Mouse (Mus musculus) liver, postnatal 0 days (tissue): ENCODE measurements around the gene Cst3. TPM values are rescaled to one million over a fixed set of nuclear protein-coding genes. Genes with fewer than 3 reads are reported as not detected.

Experiments used
- ATAC-seq: fragments of 200-750 bp; cut with Nextera tagmentation; 2 replicates; pipeline ENCODE4 v1.8.0; 2017; ENCODE audit warnings: mild to moderate bottlenecking, moderate library complexity
- DNase-seq: peaks from one replicate; pipeline ENCODE4 v3.0.0-alpha.2; 2016
- H3K27ac ChIP-seq: fragments of 300-500 bp; sonication (generic); 2 replicates; pipeline ENCODE4 v1.5.1; 2014; ENCODE audit warnings: antibody characterized with exemption, moderate library complexity, mild to moderate bottlenecking, low read depth
- H3K27me3 ChIP-seq: fragments of 300-500 bp; sonication (generic); 2 replicates; pipeline ENCODE4 v1.6.1; 2014; ENCODE audit warnings: low read length, control low read depth, mixed read lengths; ENCODE audit not compliant: insufficient read depth
- H3K36me3 ChIP-seq: fragments of 300-500 bp; sonication (generic); replicated peaks from 2 replicates; pipeline ENCODE4 v1.6.1; 2014; ENCODE audit warnings: mild to moderate bottlenecking, control low read depth, low read length, moderate library complexity, mixed read lengths; ENCODE audit not compliant: insufficient read depth
- H3K4me1 ChIP-seq: fragments of 300-500 bp; sonication (generic); 2 replicates; pipeline ENCODE4 v1.6.1; 2014; ENCODE audit warnings: antibody characterized with exemption, mild to moderate bottlenecking, control low read depth; ENCODE audit not compliant: insufficient read depth
- H3K4me2 ChIP-seq: fragments of 300-500 bp; sonication (generic); 2 replicates; pipeline ENCODE4 v1.6.1; 2014; ENCODE audit warnings: low read depth, mild to moderate bottlenecking, low read length, moderate library complexity, mixed read lengths
- H3K4me3 ChIP-seq: fragments of 300-500 bp; sonication (generic); 2 replicates; pipeline ENCODE4 v1.5.1; 2014; ENCODE audit warnings: low read depth, low read length
- H3K9ac ChIP-seq: fragments of 300-500 bp; sonication (generic); replicated peaks from 2 replicates; pipeline ENCODE4 v1.6.1; 2014; ENCODE audit warnings: mild to moderate bottlenecking, moderate library complexity
- H3K9me3 ChIP-seq: fragments of 300-500 bp; sonication (generic); 2 replicates; pipeline ENCODE4 v1.6.1; 2016; ENCODE audit warnings: mild to moderate bottlenecking, control low read depth, low read length, mixed read lengths
- CTCF ChIP-seq: sonication (generic); IDR thresholded peaks from 2 replicates; pipeline ENCODE4 v1.5.1; 2016; ENCODE audit warnings: antibody characterized with exemption, low read depth
- EP300 ChIP-seq: IDR thresholded peaks from 2 replicates; pipeline ENCODE4 v1.6.1; 2016; ENCODE audit warnings: antibody characterized with exemption, low read depth, mild to moderate bottlenecking
- WGBS: fragments of 180-500 bp; shearing (Covaris S2); extraction: QIAGEN DNeasy Blood & Tissue Kit; methylation state at CpG from one replicate; pipeline ENCODE4 v1.1.7; 2014; ENCODE audit not compliant: insufficient replicate concordance; 5-methylcytosine and 5-hydroxymethylcytosine counted together
- polyA plus RNA-seq: library from polyadenylated mRNA; unstranded; fragments of >200 nt; fragmentation: Nextera tagmentation; extraction: Ambion mirVana; gene quantifications from 2 replicates; pipeline ENCODE4 v1.2.1, GENCODE M21; 2015

The Cst3 gene
- polyA plus RNA-seq, 1 experiment from 2014 or later = 313 TPM

DNA sequence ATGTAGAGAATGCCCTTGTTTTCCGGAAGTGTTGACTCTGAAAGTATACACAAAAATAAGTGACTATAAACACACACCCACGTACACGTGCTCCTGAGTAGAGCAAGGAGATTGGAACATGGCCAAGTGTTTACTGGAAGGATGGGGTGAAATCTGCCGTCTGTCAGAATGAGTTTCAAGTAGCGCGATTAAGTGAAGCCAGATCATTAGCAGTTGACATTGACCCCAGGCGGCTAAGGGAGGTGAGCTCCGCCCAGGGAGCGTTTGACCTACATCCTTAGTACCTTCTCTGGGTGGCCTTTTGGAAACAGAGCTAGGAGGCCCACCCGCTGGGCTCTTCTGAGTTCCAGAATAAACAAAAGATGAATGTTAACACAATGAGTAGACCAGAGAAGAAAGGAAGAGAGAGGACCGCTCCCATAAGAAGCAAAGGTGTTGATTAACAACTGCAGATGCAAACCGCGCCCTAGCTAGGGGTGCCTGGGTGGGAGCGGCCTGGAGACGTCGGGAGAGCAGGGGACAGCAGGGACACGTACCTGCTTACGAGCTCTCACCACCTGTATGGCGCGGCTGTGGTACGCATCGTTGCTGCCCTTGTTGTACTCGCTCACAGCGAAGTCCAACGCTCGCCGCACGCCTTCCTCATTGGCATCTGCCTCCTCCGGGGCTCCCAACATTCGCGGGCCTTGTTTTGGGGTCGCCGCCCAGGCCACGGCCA, 716 bp downstream of the Cst3 start:
- H3K36me3 ChIP-seq = peaks cover 14% of the 10 kb centered on the region
- H3K27ac ChIP-seq = peak overlapping the region; percentile 91
- DNase-seq = peak; percentile 24
- H3K4me1 ChIP-seq = peaks cover 28% of the 10 kb centered on the region
- no peaks in the 10 kb centered on the region for H3K27me3 ChIP-seq
- H3K9me3 ChIP-seq = no peaks in the 10 kb centered on the region
- peak overlapping the region; percentile 87 for H3K4me3 ChIP-seq
- H3K9ac ChIP-seq = peak overlapping the region; percentile 80
- WGBS = 0% methylated on average over 34 of the region's 34 CpGs
- H3K4me2 ChIP-seq = peak overlapping the region; percentile 82
- ATAC-seq = peak; percentile 58
- TF ChIP-seq EP300 = no peak
- TF ChIP-seq CTCF = no peak

DNA sequence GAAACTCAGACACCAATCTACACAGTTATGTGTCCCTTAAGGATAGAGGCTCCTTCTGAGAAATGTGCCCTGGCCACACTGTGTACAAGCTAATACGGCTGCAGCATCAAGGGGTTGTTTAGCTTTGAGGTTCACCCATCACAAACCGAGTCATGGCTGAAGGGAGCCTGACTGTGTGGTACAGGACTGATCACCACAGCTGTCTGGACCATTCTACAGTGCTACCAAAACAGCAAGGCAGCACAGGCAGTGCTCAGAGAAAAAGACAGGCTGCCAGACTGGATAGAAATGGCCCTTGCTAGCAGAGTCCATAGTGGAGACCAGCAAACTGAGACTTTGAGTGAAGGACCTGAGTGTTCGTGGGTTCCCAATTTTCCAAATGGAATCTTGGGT, 1.3 kb downstream of the Cst3 start:
- TF ChIP-seq EP300 (no peak), CTCF (no peak)

DNA sequence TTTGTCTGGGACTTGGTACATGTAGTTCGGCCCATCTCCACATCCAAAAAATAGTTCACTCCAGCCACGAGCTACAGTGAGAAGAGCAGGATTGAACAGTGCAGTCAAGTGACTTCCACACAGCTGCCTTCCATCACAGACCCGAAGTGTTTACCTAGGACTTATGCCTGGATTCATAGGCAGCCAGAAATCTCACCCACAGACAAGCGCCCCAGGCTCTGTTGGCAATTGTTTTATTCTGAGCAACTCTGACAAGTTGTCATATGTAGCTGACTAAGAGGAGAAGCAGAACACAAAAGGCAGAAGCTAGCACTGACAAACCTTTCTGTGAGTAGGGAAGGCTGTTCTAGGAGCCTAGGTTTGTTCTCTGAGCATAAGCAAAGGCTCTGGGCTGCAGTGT, 2.6 kb downstream of the Cst3 start:
- DNase-seq (no peak), ATAC-seq (no peak)
- no peak for TF ChIP-seq CTCF
- no peak for TF ChIP-seq EP300
- Histone ChIP-seq H3K27me3 (no peaks in the 10 kb centered on the region), H3K4me3 (0 out of 2 replicates have a peak overlapping the region, but pooled peaks have one; percentile 87), H3K9me3 (no peaks in the 10 kb centered on the region), H3K4me2 (peak overlapping the region; percentile 82), H3K4me1 (peaks cover 26% of the 10 kb centered on the region), H3K9ac (no peak overlapping the region), H3K27ac (no peak overlapping the region), H3K36me3 (peaks cover 14% of the 10 kb centered on the region)
- WGBS = 75% methylated on average over 4 of the region's 4 CpGs

More for the DNA sequence above, 1.3 kb downstream of the Cst3 start:
- Histone ChIP-seq H3K36me3 (peaks cover 14% of the 10 kb centered on the region), H3K27ac (0 out of 2 replicates have a peak overlapping the region, but pooled peaks have one; percentile 26), H3K4me1 (peaks cover 26% of the 10 kb centered on the region), H3K27me3 (no peaks in the 10 kb centered on the region), H3K9me3 (no peaks in the 10 kb centered on the region), H3K9ac (peak overlapping the region; percentile 34; the same call in 1 of the 2 replicates), H3K4me2 (peak overlapping the region; percentile 82), H3K4me3 (peak overlapping the region; percentile 87)
- ATAC-seq (no peak), DNase-seq (no peak)
- 22% methylated on average over 3 of the region's 3 CpGs for WGBS

DNA sequence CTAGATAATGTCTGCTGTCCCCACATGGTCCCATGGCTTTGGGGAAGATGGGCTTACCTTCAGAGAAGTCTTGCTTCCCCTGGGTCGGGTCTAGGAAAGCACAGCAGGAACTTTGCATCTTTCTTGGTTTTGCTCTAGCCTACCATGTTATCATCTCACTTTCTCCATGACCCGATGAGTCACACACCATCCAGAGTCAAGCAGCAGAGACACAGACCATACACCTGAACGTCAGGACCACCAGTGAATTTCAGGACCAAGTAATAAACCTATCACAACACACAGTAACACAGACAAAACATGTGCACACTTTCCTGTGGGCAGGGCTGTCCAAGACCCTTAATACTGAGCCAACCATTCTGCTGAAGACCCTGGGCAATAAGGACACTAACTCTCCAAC, 5.0 kb downstream of the Cst3 start:
- Histone ChIP-seq H3K27ac (no peak overlapping the region), H3K4me2 (no peak overlapping the region), H3K27me3 (no peaks in the 10 kb centered on the region), H3K4me3 (no peak overlapping the region), H3K9ac (no peak overlapping the region), H3K36me3 (peaks cover 14% of the 10 kb centered on the region), H3K9me3 (no peaks in the 10 kb centered on the region), H3K4me1 (peaks cover 20% of the 10 kb centered on the region)
- ATAC-seq (no peak), DNase-seq (no peak)
- WGBS = 79% methylated on average over 3 of the region's 3 CpGs
- TF ChIP-seq EP300 (no peak), CTCF (no peak)

DNA sequence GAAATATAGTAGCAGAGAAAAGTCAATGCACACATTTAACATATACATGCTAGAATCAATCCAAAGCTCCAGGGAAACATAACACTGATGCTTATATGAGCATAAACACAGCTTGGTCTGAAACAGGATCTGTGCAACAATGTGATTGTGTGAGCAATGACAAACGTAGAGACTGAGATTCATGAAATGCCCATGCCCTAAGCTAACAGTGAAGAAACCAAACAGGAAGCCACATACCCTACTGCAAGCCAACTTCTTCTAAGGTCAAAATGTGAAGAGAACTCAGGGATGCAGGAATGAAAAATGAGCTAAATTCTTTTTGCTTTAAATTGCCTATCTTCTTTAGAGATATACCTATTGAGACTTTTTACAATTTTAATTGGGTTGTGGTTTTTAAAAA, 6.5 kb downstream of the Cst3 start:
- peaks cover 14% of the 10 kb centered on the region for H3K36me3 ChIP-seq
- peaks cover 12% of the 10 kb centered on the region for H3K4me1 ChIP-seq
- no peak overlapping the region for H3K4me3 ChIP-seq
- no peak overlapping the region for H3K9ac ChIP-seq
- no peak for TF ChIP-seq CTCF
- WGBS = 35% methylated on average over 1 of the region's 1 CpGs
- H3K27me3 ChIP-seq = no peaks in the 10 kb centered on the region
- no peak for ATAC-seq
- no peaks in the 10 kb centered on the region for H3K9me3 ChIP-seq
- H3K27ac ChIP-seq = no peak overlapping the region
- DNase-seq = no peak
- H3K4me2 ChIP-seq = no peak overlapping the region

DNA sequence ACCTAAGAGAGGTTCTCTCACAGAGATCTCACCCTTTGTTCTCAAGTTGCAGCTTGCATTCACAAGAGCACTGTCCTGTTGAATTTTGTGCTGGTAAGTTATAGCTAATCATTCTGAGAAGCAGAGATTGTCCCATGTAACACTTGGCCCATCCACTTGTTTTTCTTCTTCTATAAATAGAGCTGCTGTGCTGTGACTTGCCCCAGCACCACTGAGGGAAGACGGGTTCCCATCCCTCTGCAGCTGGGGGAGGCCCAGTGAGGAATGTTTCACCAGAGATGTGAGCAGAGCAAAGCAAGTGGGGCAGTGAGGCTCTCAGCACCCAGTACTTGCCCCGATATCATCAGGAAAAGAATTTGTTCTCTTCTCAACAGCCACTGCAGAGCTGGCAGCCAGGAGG, 10.5 kb downstream of the Cst3 start, which contains the start of gene 9230104L09Rik:
Gene 9230104L09Rik (minus strand): TSS at position 73 of the 400 bp plus-strand sequence.
- no peak within 1 kb of the TSS for H3K4me3 ChIP-seq
- 58% methylated on average over 2 of the region's 2 CpGs for WGBS
- TF ChIP-seq EP300 (no peak), CTCF (no peak)
- H3K27ac ChIP-seq = no peak within 1 kb of the TSS
- H3K27me3 ChIP-seq = no peaks in the 10 kb centered on the region
- H3K9me3 ChIP-seq = no peaks in the 10 kb centered on the region
- no peak within 1 kb of the TSS for H3K4me2 ChIP-seq
- no peaks in the 10 kb centered on the region for H3K4me1 ChIP-seq
- H3K36me3 ChIP-seq = no peaks in the 10 kb centered on the region
- ATAC-seq (no peak), DNase-seq (no peak)
- H3K9ac ChIP-seq = no peak within 1 kb of the TSS

DNA sequence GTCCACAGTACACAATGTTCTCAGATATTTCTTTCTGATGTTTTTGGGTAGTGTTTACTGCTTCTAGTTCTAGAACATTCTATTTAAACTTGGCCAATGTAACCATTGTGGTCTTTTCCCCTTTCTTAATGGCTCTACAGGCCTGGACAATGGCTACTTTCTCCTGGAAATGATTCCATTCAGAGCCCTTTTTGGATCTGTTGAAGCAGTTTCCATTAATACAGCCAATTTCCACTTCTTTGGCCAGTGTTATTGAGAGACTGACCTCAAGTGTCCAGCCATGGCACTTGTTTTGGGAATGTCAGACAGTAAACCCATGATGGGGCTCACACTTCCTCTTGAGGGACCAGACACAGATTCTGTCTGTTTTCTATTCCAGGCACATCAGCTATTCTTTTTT, 13.8 kb downstream of the Cst3 start:
- no peaks in the 10 kb centered on the region for H3K4me1 ChIP-seq
- no peaks in the 10 kb centered on the region for H3K36me3 ChIP-seq
- no peak overlapping the region for H3K4me3 ChIP-seq
- no peak overlapping the region for H3K9ac ChIP-seq
- no peak for DNase-seq
- H3K4me2 ChIP-seq = no peak overlapping the region
- H3K27me3 ChIP-seq = no peaks in the 10 kb centered on the region
- H3K9me3 ChIP-seq = no peaks in the 10 kb centered on the region
- no peak for ATAC-seq
- no peak overlapping the region for H3K27ac ChIP-seq
- TF ChIP-seq EP300 (no peak), CTCF (no peak)
